ENCODE assay signal across 26 mouse cellular contexts in the genomic region with DNA sequence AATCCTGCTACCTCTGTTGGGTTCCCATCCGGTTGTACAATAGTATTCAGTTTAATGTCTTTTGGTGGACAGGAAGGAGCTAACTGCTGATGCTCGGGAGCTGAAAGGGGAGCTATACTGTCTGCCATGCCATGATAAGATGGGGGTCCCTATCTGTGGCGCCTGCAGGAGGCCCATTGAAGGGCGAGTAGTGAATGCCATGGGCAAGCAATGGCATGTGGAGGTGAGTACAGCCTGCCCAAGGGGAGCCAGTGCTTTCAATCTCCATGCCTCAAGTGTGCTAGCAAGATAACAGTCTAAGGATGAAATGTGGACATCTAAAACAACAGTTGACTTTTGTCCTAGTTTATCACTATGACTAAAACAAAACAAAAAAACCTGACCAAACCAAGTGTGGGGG. TPM values are rescaled to one million over a fixed set of nuclear protein-coding genes. Genes with fewer than 3 reads are reported as not detected.
DNase-seq lines count a peak whose midpoint lies in the region; ATAC-seq and TF ChIP-seq lines count a peak whose summit lies in the region.
"Had no signal": no experiment of that assay in that cellular context is flagged by ENCODE, and none has a peak within 500 bp of the region (broad histone marks: within the 10 kb centered on the region; RNA-seq: fewer than 3 reads in every experiment).

No protein-coding gene starts in this region.

- DNase-seq in stomach, postnatal 0 days (ENCODE audit: low spot score) = no peak
- no peak for DNase-seq in adrenal gland, adult (ENCODE audit: inconsistent age in 2 of 2, low spot score in 1 of 2)
- DNase-seq in left cerebral cortex, adult 11 months (ENCODE audit: low spot score) = no peak
- DNase-seq in adrenal gland, postnatal 14 days = no peak
- DNase-seq: adrenal gland, postnatal 10 days; B cell, adult 2 months; cerebellum, adult 11-12 months; cerebellum, postnatal 10 days; gastrocnemius, postnatal 14 days; heart, adult 18-20 months; heart, postnatal 10 days; kidney, adult 18-20 months; thymus, postnatal 25 days had no signal

- H3K4me1 ChIP-seq in stomach, embryonic 15.5 days = no peaks in the 10 kb centered on the region
- H3K4me1 ChIP-seq in stomach, postnatal 0 days (replicated peaks; ENCODE audit: control insufficient read depth, insufficient read depth) = no peaks in the 10 kb centered on the region
- H3K4me1 ChIP-seq in liver, embryonic 15.5 days (replicated peaks) = peaks cover 24% of the 10 kb centered on the region
- H3K4me1 ChIP-seq: embryonic facial prominence, embryonic 12.5 days; heart, embryonic 12.5 days; limb, embryonic 10.5 days; midbrain, embryonic 12.5 days; neural tube, embryonic 15.5 days had no signal

- H3K27me3 ChIP-seq in stomach, embryonic 15.5 days (replicated peaks) = no peaks in the 10 kb centered on the region
- H3K27me3 ChIP-seq in stomach, postnatal 0 days (ENCODE audit: control insufficient read depth, insufficient read depth, low read length) = no peaks in the 10 kb centered on the region
- no peaks in the 10 kb centered on the region for H3K27me3 ChIP-seq in liver, embryonic 15.5 days
- H3K27me3 ChIP-seq: CH12.LX; embryonic facial prominence, embryonic 12.5 days; heart, embryonic 12.5 days; midbrain, embryonic 12.5 days; neural tube, embryonic 15.5 days had no signal

- no peak overlapping the region for H3K4me2 ChIP-seq in stomach, embryonic 15.5 days
- no peak overlapping the region for H3K4me2 ChIP-seq in stomach, postnatal 0 days (replicated peaks; ENCODE audit: low read depth)
- H3K4me2 ChIP-seq in liver, embryonic 15.5 days = peak overlapping the region; percentile 46
- H3K4me2 ChIP-seq: embryonic facial prominence, embryonic 12.5 days; heart, embryonic 12.5 days; midbrain, embryonic 12.5 days; neural tube, embryonic 15.5 days had no signal

- peak; percentile 91 for ATAC-seq in stomach, embryonic 15.5 days (ENCODE audit: insufficient read depth, low FRiP score, low read depth)
- ATAC-seq in stomach, postnatal 0 days (ENCODE audit: low FRiP score, low TSS enrichment) = no peak
- ATAC-seq in erythroid progenitor cell, adult 5-6 weeks (replicated peaks; ENCODE audit: low FRiP score, poor library complexity, severe bottlenecking) = peak; percentile 72
- peak; percentile 97 for ATAC-seq in liver, embryonic 15.5 days (ENCODE audit: insufficient read depth)
- ATAC-seq: forebrain, embryonic 14.5 days; lung, postnatal 0 days had no signal

- no peak overlapping the region for H3K27ac ChIP-seq in stomach, embryonic 15.5 days
- no peak overlapping the region for H3K27ac ChIP-seq in stomach, postnatal 0 days (replicated peaks)
- H3K27ac ChIP-seq in liver, embryonic 15.5 days (replicated peaks) = peak overlapping the region; percentile 85
- H3K27ac ChIP-seq: embryonic facial prominence, embryonic 12.5 days; kidney, postnatal 0 days; limb, embryonic 10.5 days; midbrain, embryonic 12.5 days; neural tube, embryonic 15.5 days had no signal

- H3K36me3 ChIP-seq in stomach, embryonic 15.5 days = peaks cover 44% of the 10 kb centered on the region
- peaks cover 22% of the 10 kb centered on the region; the same call in 1 of the 2 replicates for H3K36me3 ChIP-seq in stomach, postnatal 0 days (ENCODE audit: control insufficient read depth, insufficient read depth, low read length)
- H3K36me3 ChIP-seq in liver, embryonic 15.5 days (replicated peaks) = peaks cover 96% of the 10 kb centered on the region

- no peak overlapping the region for H3K4me3 ChIP-seq in stomach, embryonic 15.5 days (replicated peaks)
- H3K4me3 ChIP-seq in stomach, postnatal 0 days (ENCODE audit: low read depth, low read length) = no peak overlapping the region
- no peak overlapping the region for H3K4me3 ChIP-seq in liver, embryonic 15.5 days (replicated peaks)
- H3K4me3 ChIP-seq: embryonic facial prominence, embryonic 12.5 days; heart, embryonic 12.5 days; limb, embryonic 10.5 days; midbrain, embryonic 12.5 days; neural tube, embryonic 15.5 days had no signal

- no peak overlapping the region for H3K9ac ChIP-seq in stomach, embryonic 15.5 days
- no peak overlapping the region for H3K9ac ChIP-seq in stomach, postnatal 0 days (ENCODE audit: low read length)
- H3K9ac ChIP-seq in liver, embryonic 15.5 days = no peak overlapping the region
- H3K9ac ChIP-seq: embryonic facial prominence, embryonic 12.5 days; heart, embryonic 12.5 days; midbrain, embryonic 12.5 days; neural tube, embryonic 15.5 days had no signal

- no peak for TF ChIP-seq CTCF in stomach, postnatal 0 days (IDR thresholded peaks at IDR 0.05; ENCODE audit: low read depth)

- H3K9me3 ChIP-seq in stomach, embryonic 15.5 days = no peaks in the 10 kb centered on the region
- no peaks in the 10 kb centered on the region for H3K9me3 ChIP-seq in stomach, postnatal 0 days (ENCODE audit: control insufficient read depth, low read length)
- no peaks in the 10 kb centered on the region for H3K9me3 ChIP-seq in liver, embryonic 15.5 days (replicated peaks)
- H3K9me3 ChIP-seq: embryonic facial prominence, embryonic 12.5 days; G1E; heart, embryonic 12.5 days; limb, embryonic 10.5 days; midbrain, embryonic 12.5 days; neural tube, embryonic 15.5 days had no signal

- TF ChIP-seq EP300 in stomach, postnatal 0 days (optimal IDR thresholded peaks at IDR 0.05) = no peak

- WGBS in stomach, embryonic 15.5 days = 87% methylated on average over 4 of the region's 4 CpGs
- WGBS in stomach, postnatal 0 days = 87% methylated on average over 4 of the region's 4 CpGs
- 22% methylated on average over 4 of the region's 4 CpGs for WGBS in liver, embryonic 15.5 days (ENCODE audit: insufficient replicate concordance)

RNA-seq across cellular contexts. Expression of gene Ranbp2, which starts 34.4 kb away (rescaled TPM):
- polyA plus RNA-seq in stomach, embryonic 15.5 days (2015; fragmentation: Nextera tagmentation; extraction: Ambion mirVana) = 23.2 and 24.4 TPM in 2 replicates
- polyA plus RNA-seq in stomach, postnatal 0 days (2015; fragmentation: Nextera tagmentation; extraction: Ambion mirVana) = 8.9 and 9.0 TPM in 2 replicates
- total RNA-seq in erythroid progenitor cell, adult 5-6 weeks (2015; ENCODE audit: low replicate concordance) = 126 and 148 TPM in 2 replicates
- 169 and 178 TPM in 2 replicates for total RNA-seq in erythroid progenitor cell, adult 5-6 weeks (2017; ENCODE audit: low replicate concordance)
- polyA plus RNA-seq in liver, embryonic 15.5 days (2015; fragmentation: Nextera tagmentation; extraction: Ambion mirVana) = 18.9 and 19.2 TPM in 2 replicates
- total RNA-seq in adrenal gland, postnatal 14 days (2021) = 71.0 and 72.9 TPM in 2 replicates
